Mouse (Mus musculus) cortical plate, adult 2 months (tissue): ENCODE results near the gene Mtch2.

Experiments
- CTCF ChIP-seq: fragments of 200-500 bp; IDR thresholded peaks from 2 replicates; pipeline ENCODE4 v1.5.1; 2011; ENCODE audit warnings: mild to moderate bottlenecking, control low read depth, low read length; ENCODE audit not compliant: insufficient read depth; ENCODE audit errors: extremely low read depth
- POLR2A ChIP-seq: fragments of 200-500 bp; IDR thresholded peaks from 2 replicates; pipeline ENCODE4 v1.6.1; 2011; ENCODE audit warnings: mild to moderate bottlenecking, low read length, control low read depth; ENCODE audit not compliant: insufficient read depth; ENCODE audit errors: extremely low read depth

- TF ChIP-seq POLR2A (no peak), CTCF (no peak)
These were observed 33.3 kb downstream of the Mtch2 start for GRCm38 (mm10) chr2:90880144-90880785.
